Mouse (Mus musculus): ENCODE measurements around the gene Chrm2.

The Chrm2 gene

GRCm38 (mm10) chr6:36387612-36388400, at the start of gene Chrm2:
TSS of gene Chrm2 (plus strand) at chr6:36388084.
- no peak for DNase-seq (ENCODE audit: low read depth, low spot score)

- DNase-seq (ENCODE audit: low read depth, low spot score): no peak
Observed at GRCm38 (mm10) chr6:36373983-36374382, 13.9 kb upstream of the Chrm2 start.

GRCm38 (mm10) chr6:36377936-36378335, 9.9 kb upstream of the Chrm2 start:
- DNase-seq (ENCODE audit: low read depth, low spot score): no peak

GRCm38 (mm10) chr6:36384102-36384501, 3.8 kb upstream of the Chrm2 start:
- DNase-seq (ENCODE audit: low read depth, low spot score): no peak

- DNase-seq (ENCODE audit: low read depth, low spot score): no peak
Observed at GRCm38 (mm10) chr6:36388401-36389259, 746 bp downstream of the Chrm2 start.

- no peak for DNase-seq (ENCODE audit: low read depth, low spot score)
Observed at GRCm38 (mm10) chr6:36389260-36389965, 1.5 kb downstream of the Chrm2 start.

GRCm38 (mm10) chr6:36393705-36394104, 5.8 kb downstream of the Chrm2 start:
- DNase-seq (ENCODE audit: low read depth, low spot score): no peak

- no peak for DNase-seq (ENCODE audit: low read depth, low spot score)
Observed at GRCm38 (mm10) chr6:36405139-36405538, 17.3 kb downstream of the Chrm2 start.

GRCm38 (mm10) chr6:36409016-36409415, 21.1 kb downstream of the Chrm2 start:
- no peak for DNase-seq (ENCODE audit: low read depth, low spot score)

- no peak for DNase-seq (ENCODE audit: low read depth, low spot score)
Observed at GRCm38 (mm10) chr6:36410057-36410456, 22.2 kb downstream of the Chrm2 start.

GRCm38 (mm10) chr6:36419716-36420115, 31.8 kb downstream of the Chrm2 start:
- DNase-seq (ENCODE audit: low read depth, low spot score): no peak

GRCm38 (mm10) chr6:36437964-36438363, 50.1 kb downstream of the Chrm2 start:
- DNase-seq (ENCODE audit: low read depth, low spot score): no peak

- no peak for DNase-seq (ENCODE audit: low read depth, low spot score)
Observed at GRCm38 (mm10) chr6:36439218-36439617, 51.3 kb downstream of the Chrm2 start.

GRCm38 (mm10) chr6:36451480-36451879, 63.6 kb downstream of the Chrm2 start:
- no peak for DNase-seq (ENCODE audit: low read depth, low spot score)

GRCm38 (mm10) chr6:36455071-36455470, 67.2 kb downstream of the Chrm2 start:
- DNase-seq (ENCODE audit: low read depth, low spot score): no peak

GRCm38 (mm10) chr6:36457015-36457414, 69.1 kb downstream of the Chrm2 start:
- DNase-seq (ENCODE audit: low read depth, low spot score): no peak

GRCm38 (mm10) chr6:36464008-36464407, 76.1 kb downstream of the Chrm2 start:
- no peak for DNase-seq (ENCODE audit: low read depth, low spot score)

- DNase-seq (ENCODE audit: low read depth, low spot score): no peak
Observed at GRCm38 (mm10) chr6:36484132-36484665, 96.3 kb downstream of the Chrm2 start.

GRCm38 (mm10) chr6:36507008-36507663, 119.3 kb downstream of the Chrm2 start:
- no peak for DNase-seq (ENCODE audit: low read depth, low spot score)

GRCm38 (mm10) chr6:36507946-36508345, 120.1 kb downstream of the Chrm2 start:
- DNase-seq (ENCODE audit: low read depth, low spot score): no peak

GRCm38 (mm10) chr6:36508469-36508868, 120.6 kb downstream of the Chrm2 start:
- no peak for DNase-seq (ENCODE audit: low read depth, low spot score)

Measured in embryo, embryonic 11.5 days (tissue).